Mouse (Mus musculus): Measurements from ENCODE around the gene Knstrn.

DNA sequence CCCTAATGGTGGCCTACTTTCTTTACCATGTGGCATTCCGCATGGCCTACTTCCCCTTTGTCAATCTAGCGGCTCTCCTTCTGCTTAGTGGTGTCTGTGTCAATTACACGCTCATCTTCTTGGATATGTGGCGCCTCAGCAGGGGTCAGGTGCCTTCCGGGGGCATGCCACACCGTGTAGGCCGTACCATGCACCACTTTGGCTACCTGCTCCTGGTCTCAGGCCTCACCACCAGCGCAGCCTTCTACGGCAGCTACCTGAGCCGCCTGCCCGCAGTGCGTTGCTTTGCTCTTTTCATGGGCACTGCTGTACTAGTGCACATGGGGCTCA is 23.6 kb upstream of the Knstrn start:
- TF ChIP-seq CTCF (IDR thresholded peaks at IDR 0.05; ENCODE audit: low read depth) (no peak), EP300 (IDR thresholded peaks at IDR 0.05; ENCODE audit: low read depth) (no peak)
